Mouse (Mus musculus) ovary, adult 18-20 months (tissue): ENCODE results near the gene Ccdc163.

Experiments used
- DNase-seq: peaks from one replicate; pipeline ENCODE4 v3.0.0; 2022; ENCODE audit warnings: low spot score, mixed read lengths

Gene Ccdc163

GRCm38 (mm10) chr4:116780541-116780940, 72.2 kb downstream of the Ccdc163 start:
- DNase-seq = no peak

- no peak for DNase-seq
Observed at GRCm38 (mm10) chr4:116781366-116781765, 73.1 kb downstream of the Ccdc163 start.

- no peak for DNase-seq
Observed at GRCm38 (mm10) chr4:116782171-116782570, 73.9 kb downstream of the Ccdc163 start.

GRCm38 (mm10) chr4:116786587-116786986, 78.3 kb downstream of the Ccdc163 start:
- no peak for DNase-seq

GRCm38 (mm10) chr4:116787985-116788760, 79.9 kb downstream of the Ccdc163 start:
- no peak for DNase-seq

GRCm38 (mm10) chr4:116788956-116789355, 80.6 kb downstream of the Ccdc163 start:
- DNase-seq = peak; percentile 41

GRCm38 (mm10) chr4:116792453-116792852, 84.1 kb downstream of the Ccdc163 start:
- DNase-seq = no peak

- DNase-seq = no peak
Observed at GRCm38 (mm10) chr4:116794273-116794672, 86.0 kb downstream of the Ccdc163 start.

- DNase-seq = no peak
Observed at GRCm38 (mm10) chr4:116796442-116797110, 88.3 kb downstream of the Ccdc163 start.

GRCm38 (mm10) chr4:116799901-116800300, 91.6 kb downstream of the Ccdc163 start:
- no peak for DNase-seq
